Mouse (Mus musculus) liver, adult 2 months (tissue): Measurements from ENCODE around the gene Tcl1b1. TPM values are rescaled to one million over a fixed set of nuclear protein-coding genes. Genes with fewer than 3 reads are reported as not detected.
"Not testable (repeated sequence)": the region's sequence is repeated elsewhere in the genome, so short reads cannot be mapped to it uniquely, and the experiment has no call there.

ENCODE experiments used
- DNase-seq: peaks from one replicate; pipeline ENCODE4 v3.0.0-alpha.2; 2011; ENCODE audit warnings: low read depth, low spot score; ENCODE audit errors: extremely low read depth
- H3K27ac ChIP-seq: fragments of 200-500 bp; replicated peaks from 2 replicates; pipeline ENCODE4 v1.5.1; 2012; ENCODE audit warnings: low read depth, mild to moderate bottlenecking, control low read depth, inconsistent platforms, low read length; ENCODE audit not compliant: insufficient read depth
- H3K27me3 ChIP-seq: fragments of 200-500 bp; 2 replicates; pipeline ENCODE4 v1.6.1; 2012; ENCODE audit warnings: mild to moderate bottlenecking, moderate library complexity, low read length, inconsistent platforms; ENCODE audit not compliant: control insufficient read depth, insufficient read depth
- H3K36me3 ChIP-seq: fragments of 200-500 bp; 2 replicates; pipeline ENCODE4 v1.6.1; 2012; ENCODE audit warnings: low read length, inconsistent platforms; ENCODE audit not compliant: control insufficient read depth, insufficient read depth
- H3K4me1 ChIP-seq: fragments of 200-500 bp; 2 replicates; pipeline ENCODE4 v1.6.1; 2011; ENCODE audit warnings: low read length; ENCODE audit not compliant: control insufficient read depth, insufficient read depth
- H3K4me3 ChIP-seq: fragments of 200-500 bp; 2 replicates; pipeline ENCODE4 v1.5.1; 2011; ENCODE audit warnings: low read depth, mild to moderate bottlenecking, control low read depth, low read length, moderate library complexity; ENCODE audit not compliant: insufficient read depth
- H3K79me2 ChIP-seq: fragments of 200-500 bp; 2 replicates; pipeline ENCODE4 v1.6.1; 2012; ENCODE audit warnings: inconsistent platforms, mild to moderate bottlenecking, low read length, moderate library complexity; ENCODE audit not compliant: control insufficient read depth, insufficient read depth
- H3K9ac ChIP-seq: fragments of 200-500 bp; 2 replicates; pipeline ENCODE4 v1.6.1; 2012; ENCODE audit warnings: low read depth, mild to moderate bottlenecking, control low read depth, inconsistent platforms, low read length
- CTCF ChIP-seq: fragments of 200-500 bp; IDR thresholded peaks from 2 replicates; pipeline ENCODE4 v1.5.1; 2011; ENCODE audit warnings: low read depth, low read length, control low read depth
- POLR2A ChIP-seq: fragments of 200-500 bp; IDR thresholded peaks from 2 replicates; pipeline ENCODE4 v1.6.1; 2011; ENCODE audit warnings: low read length, control low read depth; ENCODE audit not compliant: insufficient read depth; ENCODE audit errors: extremely low read depth
- WGBS: fragments of 180-500 bp; shearing (Covaris S2); methylation state at CpG from one replicate; pipeline ENCODE4 v1.1.7; 2018; 5-methylcytosine and 5-hydroxymethylcytosine counted together
- polyA plus RNA-seq: library from polyadenylated mRNA; depleted of rRNA; stranded (reverse); fragments of >200 nt; gene quantifications from 2 replicates; pipeline ENCODE4 v1.2.3, GENCODE M21; 2012
- total RNA-seq: library from RNA; depleted of rRNA; stranded (reverse); fragments of >200 nt; gene quantifications from 2 replicates; pipeline ENCODE4 v1.2.3, GENCODE M21; 2014

The Tcl1b1 gene
- total and polyA plus RNA-seq, 2 experiments = not detected

DNA sequence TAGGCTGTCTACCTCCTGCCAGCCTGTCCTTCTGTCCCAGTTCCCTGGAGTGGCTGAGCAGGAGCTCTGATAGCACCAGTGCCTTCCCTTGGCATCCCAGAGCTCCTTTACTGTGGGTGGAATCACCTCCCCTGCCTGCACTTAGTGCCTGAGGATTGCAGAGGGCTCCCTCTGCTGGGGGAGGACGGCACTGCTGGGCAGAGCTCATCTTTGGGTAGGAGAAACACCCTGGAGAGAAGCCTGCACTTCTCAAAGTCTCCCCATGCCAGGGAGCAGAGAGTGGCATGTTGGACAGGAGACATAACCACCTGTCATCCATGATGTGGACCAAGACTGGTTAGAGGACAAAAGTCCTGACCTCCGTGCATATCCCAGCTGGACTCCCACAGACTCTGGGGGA is 29.5 kb downstream of the Tcl1b1 start:
- TF ChIP-seq CTCF = peak; percentile 36
- not testable (repeated sequence) for H3K27me3 ChIP-seq, H3K27ac ChIP-seq, H3K4me1 ChIP-seq, H3K79me2 ChIP-seq, H3K36me3 ChIP-seq, H3K9ac ChIP-seq, H3K4me3 ChIP-seq, DNase-seq
- 33% methylated on average over 2 of the region's 2 CpGs for WGBS

DNA sequence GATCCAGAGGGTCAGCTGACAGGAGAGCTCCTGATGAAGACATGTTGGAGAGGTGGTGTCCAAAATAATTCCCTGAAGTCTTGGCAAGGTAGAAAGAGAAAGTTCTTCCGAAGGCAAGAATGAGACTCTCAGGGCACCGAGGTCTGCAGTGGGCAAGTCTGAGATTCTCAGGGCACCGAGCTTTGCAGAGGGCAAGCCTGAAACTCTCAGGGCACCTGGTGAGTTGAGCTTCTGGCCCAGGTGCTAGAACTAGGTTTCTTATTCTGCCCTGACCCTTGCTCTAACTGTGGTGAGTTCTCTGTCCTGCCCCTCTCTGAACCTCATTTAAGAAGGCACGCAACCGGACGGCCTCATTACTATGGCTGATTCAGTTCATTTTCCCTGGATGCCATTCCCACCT is 31.3 kb downstream of the Tcl1b1 start, which contains the start of gene Tcl1b3:
Tcl1b3 (plus strand) TSS at position 301 of the 400 bp plus-strand sequence.
- H3K4me1 ChIP-seq, H3K4me3 ChIP-seq, DNase-seq, H3K9ac ChIP-seq, H3K27ac ChIP-seq, H3K27me3 ChIP-seq, H3K79me2 ChIP-seq, H3K36me3 ChIP-seq: not testable (repeated sequence)
- 90% methylated on average over 6 of the region's 6 CpGs for WGBS

DNA sequence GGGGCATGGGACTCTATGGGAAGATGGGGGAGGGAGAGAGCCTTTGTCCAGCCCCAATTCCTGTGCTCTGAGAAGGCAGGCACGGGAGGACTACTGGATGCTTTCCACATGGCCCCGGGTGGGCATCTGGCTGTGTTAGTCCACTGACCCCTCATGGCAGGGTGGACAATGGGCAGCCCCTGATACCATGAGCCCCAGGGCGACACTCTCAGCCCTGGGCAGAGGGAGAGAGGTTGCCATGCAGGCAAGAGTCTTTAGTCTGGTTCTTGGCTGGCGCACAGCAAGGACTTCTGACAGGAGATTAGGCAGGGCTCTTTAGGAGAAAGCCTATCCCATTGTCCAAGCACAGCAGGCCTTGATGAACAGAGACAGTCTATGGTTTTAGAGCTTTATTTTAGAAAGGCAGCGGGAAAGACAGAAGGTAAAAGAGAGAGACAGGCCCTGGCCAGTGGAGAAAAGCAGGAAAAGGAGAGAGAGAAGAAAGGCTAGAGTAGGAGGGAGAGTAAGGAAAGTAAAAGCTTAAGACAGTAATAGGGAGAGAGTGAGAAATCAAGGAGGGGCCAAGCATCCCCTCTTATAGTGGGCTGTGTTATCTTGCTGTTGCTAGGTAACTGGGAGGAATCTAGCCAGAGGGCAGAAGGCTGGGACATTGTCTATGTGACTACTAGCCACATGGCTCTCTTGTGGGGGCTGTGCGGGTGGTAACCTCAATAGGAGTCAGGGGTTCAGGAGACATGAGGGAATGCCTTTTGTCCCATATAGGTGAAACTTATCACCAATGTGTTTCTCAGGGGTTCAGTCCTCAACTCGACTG is 40.4 kb downstream of the Tcl1b1 start:
- not testable (repeated sequence) for H3K27me3 ChIP-seq, H3K4me1 ChIP-seq, H3K79me2 ChIP-seq, DNase-seq, H3K36me3 ChIP-seq, H3K9ac ChIP-seq, H3K27ac ChIP-seq, H3K4me3 ChIP-seq
- WGBS = 58% methylated on average over 7 of the region's 7 CpGs

DNA sequence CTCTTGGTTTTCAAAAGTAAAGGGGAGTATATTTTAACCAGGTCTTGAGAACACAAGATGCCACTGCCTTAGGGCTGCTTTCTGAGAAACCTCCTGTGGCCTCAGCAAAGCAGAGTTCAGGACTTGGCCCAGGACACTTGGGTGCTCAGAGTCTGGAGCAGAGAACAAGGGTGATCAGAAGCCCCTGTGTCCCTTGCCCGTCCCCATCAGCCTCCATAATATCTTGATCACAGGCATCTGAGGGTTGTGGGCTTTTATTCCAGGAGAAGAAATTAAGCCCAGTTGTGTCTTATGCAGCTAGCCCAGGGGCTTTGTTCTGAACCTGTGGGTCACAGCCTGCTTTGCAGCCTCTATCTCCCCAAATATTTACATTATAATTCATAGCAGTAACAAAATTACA is 42.2 kb downstream of the Tcl1b1 start, which contains the start of gene Tcl1b4:
Tcl1b4 (plus strand) TSS at position 301 of the 400 bp plus-strand sequence.
- H3K9ac ChIP-seq, H3K27me3 ChIP-seq, H3K4me3 ChIP-seq, H3K27ac ChIP-seq, H3K36me3 ChIP-seq, H3K4me1 ChIP-seq, H3K79me2 ChIP-seq, DNase-seq: not testable (repeated sequence)
- 74% methylated on average over 1 of the region's 1 CpGs for WGBS

DNA sequence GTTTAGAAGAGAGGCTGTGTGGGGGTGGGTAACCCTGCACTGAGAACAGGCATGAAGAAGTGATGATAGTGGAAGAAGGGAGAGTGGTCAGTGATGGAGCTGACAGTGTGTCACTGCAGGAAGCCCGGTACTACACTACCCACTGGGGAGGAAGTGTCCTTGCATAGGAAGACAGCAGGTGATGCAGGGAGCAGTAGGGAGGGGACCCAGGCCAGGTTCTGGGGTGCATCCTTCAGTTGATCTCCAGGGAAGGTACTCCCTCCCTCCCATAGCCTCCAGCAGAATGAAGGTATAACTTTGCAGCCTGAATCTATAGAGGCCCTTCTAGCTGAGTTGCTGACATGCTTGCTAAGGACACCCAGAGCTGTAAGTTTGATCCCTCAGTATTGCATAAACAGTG is 47.6 kb downstream of the Tcl1b1 start:
- no peak for DNase-seq
- WGBS = 59% methylated on average over 1 of the region's 1 CpGs
- Histone ChIP-seq H3K27me3 (no peaks in the 10 kb centered on the region), H3K27ac (no peak overlapping the region), H3K36me3 (no peaks in the 10 kb centered on the region), H3K4me3 (no peak overlapping the region), H3K4me1 (no peaks in the 10 kb centered on the region), H3K9ac (no peak overlapping the region), H3K79me2 (no peaks in the 10 kb centered on the region)
- TF ChIP-seq POLR2A = no peak
- no peak for TF ChIP-seq CTCF

DNA sequence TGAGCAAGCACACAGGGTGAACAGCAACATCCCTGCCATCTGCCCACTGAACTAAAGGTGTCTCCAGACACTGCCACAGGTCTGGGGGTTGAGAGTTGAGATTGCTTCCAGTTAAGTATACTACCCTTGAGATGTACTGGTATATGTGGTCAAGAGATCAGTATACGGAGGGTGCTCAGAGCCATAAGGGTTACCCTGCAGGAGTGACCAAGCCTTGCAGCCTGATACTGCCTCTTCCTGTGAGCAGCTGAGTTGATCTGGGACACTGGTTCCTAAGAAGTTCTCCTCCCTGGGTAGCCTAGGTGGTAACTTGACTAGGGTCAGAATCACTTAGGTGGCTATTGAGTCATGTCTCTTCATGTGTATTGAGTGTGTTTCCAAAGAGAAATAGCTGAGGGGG is 49.0 kb downstream of the Tcl1b1 start:
- Histone ChIP-seq H3K27ac (no peak overlapping the region), H3K4me1 (no peaks in the 10 kb centered on the region), H3K9ac (no peak overlapping the region), H3K27me3 (no peaks in the 10 kb centered on the region), H3K4me3 (no peak overlapping the region), H3K79me2 (no peaks in the 10 kb centered on the region), H3K36me3 (no peaks in the 10 kb centered on the region)
- 87% methylated on average over 1 of the region's 1 CpGs for WGBS
- TF ChIP-seq CTCF (no peak), POLR2A (no peak)
- no peak for DNase-seq
